Mouse (Mus musculus) heart, embryonic 10.5 days (tissue): ENCODE measurements at regions not wholly inside any gene's neighbourhood (a gene's known extent, or its start where the extent isn't known, plus 50 kb on each side); places are given as distances from the start of the nearest gene placed in this dataset.

Source experiments
- DNase-seq: peaks from one replicate; pipeline ENCODE4 v3.0.0-alpha.2; 2017; ENCODE audit warnings: low spot score
- H3K27ac ChIP-seq: fragments of 300-500 bp; sonication (generic); 2 replicates; pipeline ENCODE4 v1.5.1; 2016; ENCODE audit warnings: mild to moderate bottlenecking
- H3K27me3 ChIP-seq: fragments of 300-500 bp; sonication (generic); 2 replicates; pipeline ENCODE4 v1.6.1; 2016; ENCODE audit warnings: mild to moderate bottlenecking; ENCODE audit not compliant: poor library complexity, insufficient read depth, severe bottlenecking
- H3K36me3 ChIP-seq: fragments of 300-500 bp; sonication (generic); 2 replicates; pipeline ENCODE4 v1.6.1; 2016; ENCODE audit warnings: mild to moderate bottlenecking, moderate library complexity
- H3K4me1 ChIP-seq: fragments of 300-500 bp; sonication (generic); 2 replicates; pipeline ENCODE4 v1.6.1; 2016; ENCODE audit warnings: mild to moderate bottlenecking
- H3K4me3 ChIP-seq: fragments of 300-500 bp; sonication (generic); 2 replicates; pipeline ENCODE4 v1.5.1; 2016; ENCODE audit warnings: mild to moderate bottlenecking, moderate library complexity
- H3K9me3 ChIP-seq: fragments of 300-500 bp; sonication (generic); 2 replicates; pipeline ENCODE4 v1.6.1; 2016; ENCODE audit warnings: mild to moderate bottlenecking, moderate library complexity
- WGBS: fragments of 180-500 bp; shearing (Covaris S2); methylation state at CpG from one replicate; pipeline ENCODE4 v1.1.7; 2016; 5-methylcytosine and 5-hydroxymethylcytosine counted together

DNA sequence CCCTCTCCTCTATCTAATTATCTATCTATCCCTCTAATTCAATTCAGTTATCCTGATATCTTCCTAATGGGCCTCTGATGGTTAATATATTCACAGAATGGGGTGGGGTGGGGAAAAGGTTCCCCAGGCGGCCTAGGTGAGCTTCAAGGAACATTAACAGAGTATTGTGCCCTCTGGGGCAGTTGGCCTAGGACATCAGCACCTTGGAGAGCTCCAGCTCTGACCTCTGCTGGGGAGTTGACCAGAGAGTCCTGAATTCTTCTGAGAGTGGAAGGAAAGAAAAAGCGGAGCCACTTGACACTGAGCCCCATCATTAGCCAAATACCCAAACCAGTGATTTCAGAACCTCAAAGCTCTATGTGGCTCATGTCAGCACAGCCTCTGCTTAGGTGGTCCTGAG lies 108.1 kb upstream of the Ldah start:
- Histone ChIP-seq H3K9me3 (no peaks in the 10 kb centered on the region), H3K4me3 (no peak overlapping the region), H3K4me1 (peaks cover 14% of the 10 kb centered on the region), H3K27ac (no peak overlapping the region), H3K27me3 (no peaks in the 10 kb centered on the region), H3K36me3 (no peaks in the 10 kb centered on the region)
- peak; percentile 78 for DNase-seq
- 42% methylated on average over 2 of the region's 2 CpGs for WGBS

- no peaks in the 10 kb centered on the region for H3K9me3 ChIP-seq
- 75% methylated on average over 8 of the region's 8 CpGs for WGBS
- no peak overlapping the region for H3K27ac ChIP-seq
- peaks cover 14% of the 10 kb centered on the region for H3K4me1 ChIP-seq
- H3K36me3 ChIP-seq = no peaks in the 10 kb centered on the region
- H3K4me3 ChIP-seq = no peak overlapping the region
- DNase-seq = no peak
- no peaks in the 10 kb centered on the region for H3K27me3 ChIP-seq
Observed at GRCm38 (mm10) chr12:8101837-8102236, 106.1 kb upstream of the Ldah start.

GRCm38 (mm10) chr12:8103259-8103658 lies 104.6 kb upstream of the Ldah start:
- Histone ChIP-seq H3K27ac (no peak overlapping the region), H3K36me3 (no peaks in the 10 kb centered on the region), H3K4me1 (peaks cover 20% of the 10 kb centered on the region), H3K27me3 (no peaks in the 10 kb centered on the region), H3K4me3 (no peak overlapping the region), H3K9me3 (no peaks in the 10 kb centered on the region)
- DNase-seq = no peak
- 78% methylated on average over 9 of the region's 9 CpGs for WGBS

DNA sequence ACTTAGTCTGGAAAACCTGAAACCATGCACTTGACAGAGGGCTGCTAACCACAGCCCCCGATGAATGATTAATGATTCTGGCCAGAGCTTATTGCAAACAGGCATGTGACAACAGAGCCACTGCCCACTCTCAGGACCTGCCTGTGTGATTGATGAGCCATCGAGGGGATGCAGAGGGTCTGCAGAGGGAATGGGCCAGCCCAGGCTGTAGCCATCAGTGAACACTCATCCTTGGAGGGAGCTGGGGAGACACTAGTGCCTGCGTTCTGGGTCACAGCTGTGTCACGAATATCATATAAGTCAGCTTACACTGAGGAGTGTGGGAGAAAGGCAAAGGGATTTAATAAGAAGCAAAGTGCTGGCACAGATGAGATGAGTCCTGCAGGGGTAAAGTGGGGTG lies 100.8 kb upstream of the Ldah start:
- no peak overlapping the region for H3K27ac ChIP-seq
- 63% methylated on average over 4 of the region's 4 CpGs for WGBS

GRCm38 (mm10) chr12:8109203-8109770 lies 98.6 kb upstream of the Ldah start:
- Histone ChIP-seq H3K27ac (no peak overlapping the region), H3K4me3 (no peak overlapping the region), H3K36me3 (no peaks in the 10 kb centered on the region), H3K4me1 (peaks cover 6% of the 10 kb centered on the region; the same call in 1 of the 2 replicates), H3K9me3 (no peaks in the 10 kb centered on the region), H3K27me3 (no peaks in the 10 kb centered on the region)
- no peak for DNase-seq
- WGBS = 66% methylated on average over 5 of the region's 5 CpGs

More for the DNA sequence above, 100.8 kb upstream of the Ldah start:
- Histone ChIP-seq H3K4me3 (no peak overlapping the region), H3K27me3 (no peaks in the 10 kb centered on the region), H3K4me1 (peaks cover 6% of the 10 kb centered on the region; the same call in 1 of the 2 replicates), H3K36me3 (no peaks in the 10 kb centered on the region), H3K9me3 (no peaks in the 10 kb centered on the region)
- DNase-seq = no peak

- peaks cover 6% of the 10 kb centered on the region; the same call in 1 of the 2 replicates for H3K4me1 ChIP-seq
- no peak overlapping the region for H3K27ac ChIP-seq
- no peak overlapping the region for H3K4me3 ChIP-seq
- no peaks in the 10 kb centered on the region for H3K27me3 ChIP-seq
- no peak for DNase-seq
- no peaks in the 10 kb centered on the region for H3K9me3 ChIP-seq
- 80% methylated on average over 6 of the region's 6 CpGs for WGBS
- no peaks in the 10 kb centered on the region for H3K36me3 ChIP-seq
Observed at GRCm38 (mm10) chr12:8109876-8110275, 98.0 kb upstream of the Ldah start.

DNA sequence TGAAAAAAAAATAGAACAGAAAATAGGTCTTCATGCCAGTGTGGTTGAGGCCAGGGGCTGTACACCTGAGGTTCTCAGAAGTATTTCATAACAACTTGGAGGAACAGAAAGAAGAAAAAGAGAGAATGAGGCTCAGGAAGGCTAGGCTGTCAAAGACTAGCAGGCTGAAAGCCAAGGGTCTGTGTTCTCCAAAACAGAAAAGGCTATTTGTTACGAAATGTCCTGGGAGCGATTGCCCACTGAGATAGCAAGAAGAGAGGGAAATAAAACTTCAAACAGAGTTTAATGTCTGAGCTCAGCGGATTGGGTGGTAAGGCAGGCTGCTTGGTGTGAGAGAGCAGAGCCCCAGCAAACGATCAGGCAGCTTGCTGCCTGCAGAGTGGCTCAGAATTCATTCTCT lies 97.6 kb upstream of the Ldah start:
- H3K36me3 ChIP-seq = no peaks in the 10 kb centered on the region
- no peak overlapping the region for H3K27ac ChIP-seq
- no peak overlapping the region for H3K4me3 ChIP-seq
- peaks cover 6% of the 10 kb centered on the region; the same call in 1 of the 2 replicates for H3K4me1 ChIP-seq
- DNase-seq = no peak
- no peaks in the 10 kb centered on the region for H3K27me3 ChIP-seq
- WGBS = 67% methylated on average over 4 of the region's 4 CpGs
- no peaks in the 10 kb centered on the region for H3K9me3 ChIP-seq

DNA sequence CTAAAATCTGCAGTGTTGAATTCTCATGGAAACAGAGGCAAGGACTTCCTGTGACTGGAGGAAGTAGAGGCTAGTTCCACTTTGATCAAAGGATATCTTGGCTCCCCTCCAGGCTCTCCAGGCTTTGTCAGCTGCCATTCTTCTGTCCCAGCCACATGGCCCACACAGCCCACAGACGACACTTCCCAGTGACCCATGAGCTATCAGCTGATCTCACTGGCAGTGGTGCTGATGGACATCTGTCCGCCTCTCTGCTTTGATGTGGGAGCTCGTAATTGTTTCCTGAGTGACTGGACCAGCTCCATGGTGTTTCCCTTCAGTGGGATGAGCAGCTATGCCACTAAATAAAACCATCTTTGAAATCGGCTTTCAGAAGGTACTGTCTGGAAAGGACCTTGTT lies 96.4 kb upstream of the Ldah start:
- Histone ChIP-seq H3K4me1 (peaks cover 6% of the 10 kb centered on the region; the same call in 1 of the 2 replicates), H3K4me3 (no peak overlapping the region), H3K9me3 (no peaks in the 10 kb centered on the region), H3K27me3 (no peaks in the 10 kb centered on the region), H3K27ac (no peak overlapping the region), H3K36me3 (no peaks in the 10 kb centered on the region)
- 50% methylated on average over 4 of the region's 4 CpGs for WGBS
- DNase-seq = no peak

DNA sequence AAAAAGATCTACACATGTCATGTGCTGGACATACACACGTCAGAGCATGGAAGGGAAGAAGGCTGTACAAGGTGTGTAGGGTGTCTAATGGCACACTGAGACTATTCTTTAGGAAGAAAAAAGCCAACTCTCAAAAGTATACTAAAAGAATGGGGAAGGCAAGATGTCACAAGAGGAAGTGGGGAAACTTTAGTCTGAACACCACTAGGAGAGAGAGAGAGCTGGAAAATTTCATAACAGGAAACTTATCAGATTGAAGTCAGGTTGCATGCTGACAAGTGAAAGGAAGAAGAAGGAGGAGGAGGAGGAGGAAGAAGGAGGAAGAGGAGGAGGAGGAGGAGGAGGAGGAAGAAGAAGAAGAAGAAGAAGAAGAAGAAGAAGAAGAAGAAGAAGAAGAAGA lies 52.3 kb upstream of the Ldah start:
- Histone ChIP-seq H3K27ac (no peak overlapping the region), H3K36me3 (no peaks in the 10 kb centered on the region), H3K4me3 (no peak overlapping the region), H3K27me3 (no peaks in the 10 kb centered on the region), H3K9me3 (no peaks in the 10 kb centered on the region), H3K4me1 (no peaks in the 10 kb centered on the region)
- WGBS = 71% methylated on average over 1 of the region's 1 CpGs
- no peak for DNase-seq
